Mouse (Mus musculus): ENCODE measurements at regions not wholly inside any gene's neighbourhood (a gene's known extent, or its start where the extent isn't known, plus 50 kb on each side); places are given as distances from the start of the nearest gene placed in this dataset.
A peak's percentile ranks its signal among the peaks of the same experiment; 100 is the strongest.

DNA sequence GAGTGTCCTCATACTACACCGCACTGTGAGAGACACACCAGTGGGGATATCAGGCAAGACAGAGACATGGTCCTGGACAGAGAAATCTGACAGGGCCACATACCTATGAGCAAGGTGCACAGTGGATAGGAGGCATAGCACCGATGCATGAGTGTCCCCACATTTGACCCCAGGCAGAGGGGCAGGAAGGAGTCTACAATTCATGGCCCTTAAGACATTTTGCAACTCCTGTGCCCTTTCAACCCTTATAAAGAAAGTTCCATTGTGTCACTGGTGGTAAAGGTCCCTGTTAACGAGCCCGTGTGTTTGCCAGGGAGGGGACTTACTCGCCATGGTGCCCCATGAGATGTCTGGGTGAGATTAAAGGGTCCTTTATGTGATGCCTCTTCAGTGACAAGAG is 54.3 kb upstream of the Smndc1 start:
- no peak for DNase-seq (ENCODE audit: low read depth in 2 of 2, low spot score in 2 of 2)

DNA sequence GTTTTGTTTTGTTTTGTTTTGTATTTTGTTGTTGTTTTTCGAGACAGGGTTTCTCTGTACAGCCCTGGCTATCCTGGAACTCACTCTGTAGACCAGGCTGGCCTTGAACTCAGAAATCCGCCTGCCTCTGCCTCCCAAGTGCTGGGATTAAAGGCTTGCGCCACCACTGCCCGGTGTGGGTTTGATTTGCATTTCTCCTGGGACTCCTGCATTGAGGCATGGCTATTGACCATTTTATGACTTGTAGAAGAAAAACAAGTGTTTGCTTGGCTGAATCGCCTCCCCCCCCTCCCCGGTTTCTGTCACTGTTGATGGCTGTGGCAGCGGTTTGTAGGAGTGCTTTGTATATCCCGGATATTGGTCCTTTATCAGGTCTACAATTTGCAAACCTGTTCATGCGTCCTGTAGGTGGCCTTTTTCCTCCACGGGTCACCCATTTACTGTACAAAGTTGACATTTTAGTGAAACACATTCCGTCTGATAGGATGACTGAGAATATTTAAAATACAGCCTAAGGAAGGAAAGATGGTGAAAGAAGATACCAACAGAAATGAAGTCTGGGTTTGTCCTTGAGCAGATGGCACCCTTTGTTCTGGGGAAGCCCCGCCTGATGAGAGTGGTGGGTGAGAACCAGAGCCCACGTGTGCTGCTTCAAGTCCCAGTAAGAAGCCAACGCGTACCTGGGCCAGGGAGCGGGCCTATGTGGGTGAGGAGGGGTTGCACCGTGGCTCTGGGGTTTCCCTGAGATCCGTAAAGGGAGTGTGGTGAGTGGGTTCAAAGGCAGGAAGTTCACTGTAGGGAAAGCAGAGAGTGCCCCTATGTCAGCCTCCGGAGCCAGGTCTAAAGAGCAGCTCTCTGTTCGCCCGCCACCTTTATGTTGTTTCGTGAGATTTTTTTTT is 52.6 kb upstream of the Smndc1 start:
- DNase-seq (ENCODE audit: low read depth in 2 of 2, low spot score in 2 of 2): peak; percentile 84

DNA sequence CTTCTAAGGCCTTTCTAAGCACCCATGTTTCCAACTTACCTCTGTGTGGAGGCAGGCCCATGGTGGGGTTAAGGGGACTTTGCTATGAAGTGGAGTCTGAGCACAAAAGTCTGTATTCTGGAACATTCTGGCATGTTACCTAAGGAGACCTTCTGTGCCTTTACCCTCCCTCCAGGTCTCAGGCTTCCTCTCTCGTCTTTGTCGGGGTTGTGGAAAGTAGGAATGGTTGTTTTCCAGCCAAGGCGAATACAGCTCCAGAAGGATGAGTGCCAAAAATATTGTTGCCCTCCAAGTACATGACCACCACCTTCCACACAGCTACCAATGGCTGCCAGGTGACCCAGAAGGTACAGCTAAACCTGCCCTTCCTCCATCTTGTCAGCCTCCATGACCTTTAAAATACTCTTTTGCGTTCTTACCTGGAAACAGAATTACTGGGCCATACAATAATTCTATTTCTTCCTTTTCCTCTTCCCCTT is 51.8 kb upstream of the Smndc1 start:
- DNase-seq (ENCODE audit: low read depth in 2 of 2, low spot score in 2 of 2): no peak

DNA sequence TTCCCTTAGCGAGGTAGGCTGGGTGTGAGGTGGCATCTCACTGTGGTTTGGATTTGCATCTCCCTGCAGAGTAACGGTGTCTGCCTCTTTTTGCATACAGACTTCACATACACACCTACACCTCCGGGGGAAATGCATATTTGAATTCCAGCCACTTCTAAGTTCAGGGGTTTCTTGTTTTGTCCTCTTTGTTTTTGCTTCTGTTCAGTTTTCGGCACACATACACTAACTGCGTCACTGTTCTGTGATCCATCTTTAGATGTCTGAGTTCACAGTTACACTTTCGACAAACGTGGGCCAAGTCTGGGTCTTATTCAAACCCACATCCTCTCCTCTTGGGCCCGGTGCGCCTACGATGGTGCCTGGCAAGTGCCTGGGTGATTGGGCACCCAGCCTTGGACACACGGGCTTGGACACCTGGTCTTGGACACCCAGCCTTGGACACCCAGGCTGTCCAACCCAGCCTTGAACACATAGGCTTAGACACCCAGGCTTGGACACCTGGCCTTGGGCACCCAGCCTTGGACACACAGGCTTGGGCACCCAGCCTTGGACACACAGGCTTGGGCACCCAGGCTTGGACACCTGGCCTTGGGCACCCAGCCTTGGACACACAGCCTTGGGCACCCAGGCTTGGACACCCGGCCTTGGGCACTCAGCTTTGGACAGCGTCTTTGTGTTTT is 51.2 kb upstream of the Smndc1 start:
- peak; percentile 71 to 77 for DNase-seq (ENCODE audit: low read depth in 2 of 2, low spot score in 2 of 2)

DNA sequence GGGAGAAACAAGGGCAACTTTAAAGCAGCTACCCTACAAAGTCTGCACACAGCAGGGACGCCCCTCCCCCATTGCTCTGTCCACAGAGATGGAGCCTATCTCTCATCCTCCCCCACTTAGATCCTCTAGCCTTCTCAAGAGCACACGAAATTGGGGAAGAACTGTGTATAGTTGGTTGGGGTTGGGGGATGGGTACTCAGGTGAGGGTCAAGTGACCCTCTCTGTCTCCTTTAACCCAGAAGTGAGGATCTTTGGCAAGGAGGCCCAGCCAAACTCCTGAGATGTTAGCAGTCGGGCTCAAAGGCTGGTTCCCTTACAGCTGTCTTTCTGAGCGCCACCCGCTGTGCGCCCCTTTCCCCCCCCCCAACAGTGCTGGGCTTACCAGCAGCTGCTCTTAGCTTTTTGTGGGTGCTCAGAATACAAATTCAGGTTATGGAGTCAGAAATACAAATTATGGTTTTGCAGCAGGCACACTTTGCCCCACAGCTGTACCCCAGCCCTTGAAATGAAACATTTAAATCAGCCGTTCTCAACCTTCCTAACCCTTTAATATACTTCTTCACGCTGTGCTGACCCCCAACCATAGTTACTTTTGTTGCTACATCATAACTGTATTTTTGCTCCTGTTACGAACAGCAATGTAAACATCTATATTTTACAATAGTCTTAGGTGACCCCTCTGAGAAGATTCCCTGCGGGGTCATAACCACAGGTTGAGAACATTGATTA is 50.1 kb upstream of the Smndc1 start:
- no peak for DNase-seq (ENCODE audit: low read depth in 2 of 2, low spot score in 2 of 2)

Measured in CD8-positive naive resting alpha-beta T cell, adult 2 months (primary cell).